Mouse (Mus musculus): ENCODE measurements around the gene Dmrt1. TPM values are rescaled to one million over a fixed set of nuclear protein-coding genes. Genes with fewer than 3 reads are reported as not detected.

The Dmrt1 gene
- total RNA-seq, 4 experiments from 2014 or later: not detected

- DNase-seq (ENCODE audit: low spot score): peak; percentile 24
These were observed 117.2 kb downstream of the Dmrt1 start for GRCm38 (mm10) chr19:25622291-25623251.

- peak; percentile 31 for DNase-seq (ENCODE audit: low spot score)
These were observed 123.1 kb downstream of the Dmrt1 start for GRCm38 (mm10) chr19:25628490-25628889.

- DNase-seq (ENCODE audit: low spot score): no peak
These were observed 129.7 kb downstream of the Dmrt1 start for GRCm38 (mm10) chr19:25635119-25635518.

- peak; percentile 31 for DNase-seq (ENCODE audit: low spot score)
These were observed 130.3 kb downstream of the Dmrt1 start for GRCm38 (mm10) chr19:25635622-25636244.

- no peak for DNase-seq (ENCODE audit: low spot score)
These were observed 133.4 kb downstream of the Dmrt1 start for GRCm38 (mm10) chr19:25638766-25639361.

GRCm38 (mm10) chr19:25641786-25642185 lies 136.4 kb downstream of the Dmrt1 start:
- DNase-seq (ENCODE audit: low spot score): no peak

GRCm38 (mm10) chr19:25647136-25647535 lies 141.7 kb downstream of the Dmrt1 start:
- no peak for DNase-seq (ENCODE audit: low spot score)

GRCm38 (mm10) chr19:25648701-25649100 lies 143.3 kb downstream of the Dmrt1 start:
- no peak for DNase-seq (ENCODE audit: low spot score)

GRCm38 (mm10) chr19:25650474-25650873 lies 145.1 kb downstream of the Dmrt1 start:
- no peak for DNase-seq (ENCODE audit: low spot score)

GRCm38 (mm10) chr19:25652560-25652959 lies 147.1 kb downstream of the Dmrt1 start:
- no peak for DNase-seq (ENCODE audit: low spot score)

Other genes with a start within 250 kb of the Dmrt1 start
- not detected for gene Dmrt3, start 104.7 kb downstream of the Dmrt1 start, total RNA-seq (2022)
- under 1 TPM in 3 of 4 experiments, not detected in 1; 0.22 to 0.55 (median 0.31) TPM for gene Dmrt2, start 166.8 kb downstream of the Dmrt1 start, total RNA-seq (2022)

All from heart, adult 8-10 months (tissue).